Mouse (Mus musculus): ENCODE data around the gene Krtap2-4.

DNA sequence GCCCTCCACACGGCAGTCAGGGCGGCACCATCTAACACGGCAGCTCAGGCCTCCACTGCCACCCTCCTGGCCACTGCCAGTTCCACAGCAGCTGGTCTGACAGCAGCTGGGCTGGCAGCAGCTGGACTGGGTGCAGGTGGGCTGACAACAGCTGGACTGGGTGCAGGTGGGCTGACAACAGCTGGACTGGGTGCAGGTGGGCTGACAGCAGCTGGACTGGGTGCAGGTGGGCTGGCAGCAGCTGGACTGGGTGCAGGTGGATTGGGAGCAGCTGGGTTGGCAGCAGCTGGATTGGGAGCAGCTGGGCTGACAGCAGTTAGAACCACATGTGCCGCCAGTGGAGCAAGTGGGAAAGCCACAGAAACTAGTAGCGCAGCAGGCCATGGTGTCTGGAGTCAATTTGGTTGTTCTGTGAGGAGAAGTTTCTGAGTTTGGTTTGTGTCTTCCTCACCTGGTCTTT is 31.4 kb downstream of the Krtap2-4 start, which contains the start of gene Krtap1-4:
- no peak for TF ChIP-seq CTCF (conservative IDR thresholded peaks at IDR 0.05 in 1 of 2, IDR thresholded peaks at IDR 0.05 in 1 of 2; ENCODE audit: low read depth in 2 of 2, low read length in 2 of 2)
- no peak for TF ChIP-seq POLR2A (IDR thresholded peaks at IDR 0.05; ENCODE audit: low read depth, low read length)
- TF ChIP-seq JUN (IDR thresholded peaks at IDR 0.05; ENCODE audit: insufficient read depth, low read depth, low read length): no peak
- no peak for TF ChIP-seq ZC3H11A (IDR thresholded peaks at IDR 0.05; ENCODE audit: low read depth, low read length)
- no peak for TF ChIP-seq CHD2 (IDR thresholded peaks at IDR 0.05; ENCODE audit: low read length)
